ENCODE assay signal across 9 mouse cellular contexts in genomic region chr4:119966105-119967072, GRCm38 (mm10).
DNase-seq lines count a peak whose midpoint lies in the region; ATAC-seq lines count a peak whose summit lies in the region.
"Had no signal": no experiment of that assay in that cellular context is flagged by ENCODE, and none has a peak within 500 bp of the region (broad histone marks: within the 10 kb centered on the region; RNA-seq: fewer than 3 reads in every experiment).

No protein-coding gene starts in this region.

- H3K27me3 ChIP-seq in forebrain, embryonic 11.5 days (ENCODE audit: control insufficient read depth, insufficient read depth, low read length), result no peaks in the 10 kb centered on the region
- H3K27me3 ChIP-seq: neural tube, embryonic 13.5 days had no signal

- no peak overlapping the region for H3K4me3 ChIP-seq in forebrain, embryonic 11.5 days (ENCODE audit: low read depth, low read length)
- H3K4me3 ChIP-seq: neural tube, embryonic 13.5 days had no signal

- H3K9ac ChIP-seq in forebrain, embryonic 11.5 days (ENCODE audit: low read length), result no peak overlapping the region
- H3K9ac ChIP-seq: neural tube, embryonic 13.5 days had no signal

- H3K9me3 ChIP-seq in forebrain, embryonic 11.5 days (ENCODE audit: control insufficient read depth, low read length), result no peaks in the 10 kb centered on the region
- H3K9me3 ChIP-seq: neural tube, embryonic 13.5 days had no signal

- DNase-seq in layer of hippocampus, adult 11-12 months (ENCODE audit: low spot score), result peak; percentile 62
- DNase-seq in layer of hippocampus, postnatal 14 days (ENCODE audit: low spot score in 2 of 2), result no peak
- peak; percentile 78 to 82 for DNase-seq in frontal cortex, postnatal 36 days (ENCODE audit: low spot score in 2 of 2)
- DNase-seq in left cerebral cortex, postnatal 14 days (ENCODE audit: low spot score in 2 of 2), result peak; percentile 75 to 86
- peak; percentile 76 to 77 for DNase-seq in monocyte, adult 2 months (ENCODE audit: low read depth in 1 of 2, low spot score in 2 of 2)
- DNase-seq in forebrain, embryonic 11.5 days (ENCODE audit: low spot score), result no peak
- no peak for DNase-seq in cerebellum, postnatal 36 days
- no peak for DNase-seq in adrenal gland, postnatal 25 days

- no peaks in the 10 kb centered on the region for H3K4me1 ChIP-seq in forebrain, embryonic 11.5 days (replicated peaks; ENCODE audit: control insufficient read depth, insufficient read depth, low read length)

- no peak overlapping the region for H3K27ac ChIP-seq in forebrain, embryonic 11.5 days (ENCODE audit: low read depth, low read length)
- H3K27ac ChIP-seq: neural tube, embryonic 13.5 days had no signal

- no peak overlapping the region for H3K4me2 ChIP-seq in forebrain, embryonic 11.5 days (ENCODE audit: low read depth, low read length, severe bottlenecking)
- H3K4me2 ChIP-seq: neural tube, embryonic 13.5 days had no signal

- intact Hi-C loops in left cerebral cortex, postnatal 14 days (cut with DNase I), result loop anchor here (5.0 to 10.0 kb wide), 3 partner anchors 66 to 138 kb away; no protein-coding TSS in a partner anchor

- WGBS in forebrain, embryonic 11.5 days, result 67% methylated on average over 20 of the region's 20 CpGs

- ATAC-seq in forebrain, embryonic 11.5 days (replicated peaks; ENCODE audit: low FRiP score), result no peak

- no peaks in the 10 kb centered on the region for H3K36me3 ChIP-seq in forebrain, embryonic 11.5 days (ENCODE audit: control insufficient read depth, insufficient read depth, low read length)
- H3K36me3 ChIP-seq: neural tube, embryonic 13.5 days had no signal

Comparison
In these comparisons a context has a peak if more than half of its experiments do, and no peak if none do; other contexts are left out.
1. DNase-seq: peak in layer of hippocampus, adult 11-12 months (single experiment), frontal cortex, postnatal 36 days (2 of 2), left cerebral cortex, postnatal 14 days (2 of 2) and monocyte, adult 2 months (2 of 2); none in layer of hippocampus, postnatal 14 days (0 of 2), forebrain, embryonic 11.5 days (single experiment), cerebellum, postnatal 36 days (0 of 2) and adrenal gland, postnatal 25 days (single experiment).